Mouse (Mus musculus): ENCODE measurements around the gene Srrm2. TPM values are rescaled to one million over a fixed set of nuclear protein-coding genes. Genes with fewer than 3 reads are reported as not detected.

Srrm2 gene
- polyA plus RNA-seq, 1 experiment from 2014 or later = 505 TPM

GRCm38 (mm10) chr17:23776216-23776615 is 14.1 kb upstream of the Srrm2 start:
- Histone ChIP-seq H3K4me2 (ENCODE audit: low read length) (no peak overlapping the region), H3K27me3 (replicated peaks; ENCODE audit: control insufficient read depth, insufficient read depth, low read length) (no peaks in the 10 kb centered on the region), H3K9me3 (ENCODE audit: control insufficient read depth, low read length) (no peaks in the 10 kb centered on the region), H3K36me3 (ENCODE audit: control insufficient read depth, insufficient read depth) (no peaks in the 10 kb centered on the region), H3K4me3 (replicated peaks; ENCODE audit: low read length) (no peak overlapping the region), H3K4me1 (replicated peaks; ENCODE audit: control insufficient read depth, insufficient read depth, low read length) (peaks cover 7% of the 10 kb centered on the region), H3K27ac (ENCODE audit: low read length) (no peak overlapping the region), H3K9ac (replicated peaks; ENCODE audit: low read depth, low read length) (no peak overlapping the region)
- no peak for ATAC-seq
- whole genome bisulfite sequencing = 76% methylated on average over 10 of the region's 10 CpGs

GRCm38 (mm10) chr17:23777141-23777540 is 13.2 kb upstream of the Srrm2 start:
- no peak overlapping the region for H3K27ac ChIP-seq (ENCODE audit: low read length)
- H3K4me3 ChIP-seq (replicated peaks; ENCODE audit: low read length) = no peak overlapping the region
- no peaks in the 10 kb centered on the region for H3K36me3 ChIP-seq (ENCODE audit: control insufficient read depth, insufficient read depth)
- no peak overlapping the region for H3K9ac ChIP-seq (replicated peaks; ENCODE audit: low read depth, low read length)
- no peak for ATAC-seq
- no peak overlapping the region for H3K4me2 ChIP-seq (ENCODE audit: low read length)
- no peaks in the 10 kb centered on the region for H3K9me3 ChIP-seq (ENCODE audit: control insufficient read depth, low read length)
- H3K27me3 ChIP-seq (replicated peaks; ENCODE audit: control insufficient read depth, insufficient read depth, low read length) = no peaks in the 10 kb centered on the region
- 80% methylated on average over 2 of the region's 2 CpGs for WGBS
- H3K4me1 ChIP-seq (replicated peaks; ENCODE audit: control insufficient read depth, insufficient read depth, low read length) = peaks cover 3% of the 10 kb centered on the region

- Histone ChIP-seq H3K9me3 (ENCODE audit: control insufficient read depth, low read length) (no peaks in the 10 kb centered on the region), H3K36me3 (ENCODE audit: control insufficient read depth, insufficient read depth) (no peaks in the 10 kb centered on the region), H3K4me3 (replicated peaks; ENCODE audit: low read length) (no peak overlapping the region), H3K4me1 (replicated peaks; ENCODE audit: control insufficient read depth, insufficient read depth, low read length) (0 out of 2 replicates have a peak, but pooled peaks cover 2% of the 10 kb centered on the region), H3K27ac (ENCODE audit: low read length) (no peak overlapping the region), H3K27me3 (replicated peaks; ENCODE audit: control insufficient read depth, insufficient read depth, low read length) (no peaks in the 10 kb centered on the region), H3K9ac (replicated peaks; ENCODE audit: low read depth, low read length) (no peak overlapping the region), H3K4me2 (ENCODE audit: low read length) (no peak overlapping the region)
- 44% methylated on average over 2 of the region's 2 CpGs for WGBS
- ATAC-seq = no peak
Measured at GRCm38 (mm10) chr17:23778447-23778846, 11.9 kb upstream of the Srrm2 start.

- Histone ChIP-seq H3K4me1 (replicated peaks; ENCODE audit: control insufficient read depth, insufficient read depth, low read length) (peaks cover 9% of the 10 kb centered on the region), H3K9ac (replicated peaks; ENCODE audit: low read depth, low read length) (no peak overlapping the region), H3K4me2 (ENCODE audit: low read length) (no peak overlapping the region), H3K9me3 (ENCODE audit: control insufficient read depth, low read length) (no peaks in the 10 kb centered on the region), H3K36me3 (ENCODE audit: control insufficient read depth, insufficient read depth) (no peaks in the 10 kb centered on the region), H3K27ac (ENCODE audit: low read length) (no peak overlapping the region), H3K27me3 (replicated peaks; ENCODE audit: control insufficient read depth, insufficient read depth, low read length) (no peaks in the 10 kb centered on the region), H3K4me3 (replicated peaks; ENCODE audit: low read length) (no peak overlapping the region)
- no peak for ATAC-seq
Measured at GRCm38 (mm10) chr17:23783352-23783751, 7.0 kb upstream of the Srrm2 start.

- H3K4me2 ChIP-seq (ENCODE audit: low read length) = peak within 1 kb of the TSS; percentile 64
- peak within 1 kb of the TSS; percentile 81 for H3K27ac ChIP-seq (ENCODE audit: low read length)
- peak within 1 kb of the TSS; percentile 65 for H3K9ac ChIP-seq (replicated peaks; ENCODE audit: low read depth, low read length)
- ATAC-seq = peak; percentile 88
- peak within 1 kb of the TSS; percentile 58 for H3K4me3 ChIP-seq (replicated peaks; ENCODE audit: low read length)
- H3K27me3 ChIP-seq (replicated peaks; ENCODE audit: control insufficient read depth, insufficient read depth, low read length) = no peaks in the 10 kb centered on the region
- peaks cover 22% of the 10 kb centered on the region for H3K4me1 ChIP-seq (replicated peaks; ENCODE audit: control insufficient read depth, insufficient read depth, low read length)
- WGBS = 3% methylated on average over 42 of the region's 43 CpGs
- no peaks in the 10 kb centered on the region for H3K36me3 ChIP-seq (ENCODE audit: control insufficient read depth, insufficient read depth)
- no peaks in the 10 kb centered on the region for H3K9me3 ChIP-seq (ENCODE audit: control insufficient read depth, low read length)
Measured at GRCm38 (mm10) chr17:23785561-23786471, 4.5 kb upstream of the Srrm2 start, which contains the start of gene Flywch2. Flywch2 (minus strand) TSS chr17:23786081.

GRCm38 (mm10) chr17:23786510-23786931 is 3.8 kb upstream of the Srrm2 start:
- Histone ChIP-seq H3K9ac (replicated peaks; ENCODE audit: low read depth, low read length) (peak overlapping the region; percentile 65), H3K36me3 (ENCODE audit: control insufficient read depth, insufficient read depth) (no peaks in the 10 kb centered on the region)
- 8% methylated on average over 13 of the region's 13 CpGs for WGBS

GRCm38 (mm10) chr17:23788973-23789372 is 1.4 kb upstream of the Srrm2 start:
- Histone ChIP-seq H3K36me3 (ENCODE audit: control insufficient read depth, insufficient read depth) (no peaks in the 10 kb centered on the region), H3K4me3 (replicated peaks; ENCODE audit: low read length) (no peak overlapping the region), H3K9ac (replicated peaks; ENCODE audit: low read depth, low read length) (no peak overlapping the region), H3K27ac (ENCODE audit: low read length) (no peak overlapping the region), H3K9me3 (ENCODE audit: control insufficient read depth, low read length) (no peaks in the 10 kb centered on the region), H3K4me1 (replicated peaks; ENCODE audit: control insufficient read depth, insufficient read depth, low read length) (peaks cover 28% of the 10 kb centered on the region), H3K4me2 (ENCODE audit: low read length) (no peak overlapping the region), H3K27me3 (replicated peaks; ENCODE audit: control insufficient read depth, insufficient read depth, low read length) (no peaks in the 10 kb centered on the region)
- no peak for ATAC-seq
- 93% methylated on average over 4 of the region's 4 CpGs for WGBS

More at GRCm38 (mm10) chr17:23786510-23786931, 3.8 kb upstream of the Srrm2 start:
- ATAC-seq = peak; percentile 49
- Histone ChIP-seq H3K27ac (ENCODE audit: low read length) (peak overlapping the region; percentile 81), H3K4me2 (ENCODE audit: low read length) (peak overlapping the region; percentile 64), H3K4me3 (replicated peaks; ENCODE audit: low read length) (peak overlapping the region; percentile 58), H3K27me3 (replicated peaks; ENCODE audit: control insufficient read depth, insufficient read depth, low read length) (no peaks in the 10 kb centered on the region), H3K9me3 (ENCODE audit: control insufficient read depth, low read length) (no peaks in the 10 kb centered on the region), H3K4me1 (replicated peaks; ENCODE audit: control insufficient read depth, insufficient read depth, low read length) (peaks cover 28% of the 10 kb centered on the region)

- H3K4me2 ChIP-seq (ENCODE audit: low read length) = peak overlapping the region; percentile 85
- H3K27ac ChIP-seq (ENCODE audit: low read length) = peak overlapping the region; percentile 77
- H3K9ac ChIP-seq (replicated peaks; ENCODE audit: low read depth, low read length) = peak overlapping the region; percentile 89
- no peak for ATAC-seq
- H3K4me3 ChIP-seq (replicated peaks; ENCODE audit: low read length) = peak overlapping the region; percentile 53
- no peaks in the 10 kb centered on the region for H3K9me3 ChIP-seq (ENCODE audit: control insufficient read depth, low read length)
- H3K27me3 ChIP-seq (replicated peaks; ENCODE audit: control insufficient read depth, insufficient read depth, low read length) = no peaks in the 10 kb centered on the region
- 12% methylated on average over 8 of the region's 8 CpGs for WGBS
- peaks cover 28% of the 10 kb centered on the region for H3K4me1 ChIP-seq (replicated peaks; ENCODE audit: control insufficient read depth, insufficient read depth, low read length)
- no peaks in the 10 kb centered on the region for H3K36me3 ChIP-seq (ENCODE audit: control insufficient read depth, insufficient read depth)
Measured at GRCm38 (mm10) chr17:23789749-23790268, 523 bp upstream of the Srrm2 start.

- Histone ChIP-seq H3K27ac (ENCODE audit: low read length) (no peak overlapping the region), H3K27me3 (replicated peaks; ENCODE audit: control insufficient read depth, insufficient read depth, low read length) (no peaks in the 10 kb centered on the region), H3K4me3 (replicated peaks; ENCODE audit: low read length) (peak overlapping the region; percentile 53), H3K4me1 (replicated peaks; ENCODE audit: control insufficient read depth, insufficient read depth, low read length) (peaks cover 23% of the 10 kb centered on the region), H3K9ac (replicated peaks; ENCODE audit: low read depth, low read length) (no peak overlapping the region), H3K9me3 (ENCODE audit: control insufficient read depth, low read length) (no peaks in the 10 kb centered on the region), H3K36me3 (ENCODE audit: control insufficient read depth, insufficient read depth) (no peaks in the 10 kb centered on the region), H3K4me2 (ENCODE audit: low read length) (peak overlapping the region; percentile 85)
- WGBS = 44% methylated on average over 2 of the region's 2 CpGs
- no peak for ATAC-seq
Measured at GRCm38 (mm10) chr17:23791079-23791357, 686 bp downstream of the Srrm2 start.

All from forebrain, embryonic 16.5 days (tissue).